Mouse (Mus musculus): ENCODE results near the gene Memo1. TPM values are rescaled to one million over a fixed set of nuclear protein-coding genes. Genes with fewer than 3 reads are reported as not detected.
"Not testable (repeated sequence)": the region's sequence is repeated elsewhere in the genome, so short reads cannot be mapped to it uniquely, and the experiment has no call there.

Gene Memo1
- polyA plus RNA-seq (2015; fragmentation: Nextera tagmentation; extraction: Ambion mirVana): 64.0 and 66.7 TPM in 2 replicates

GRCm38 (mm10) chr17:74295026-74295970, at the start of gene Memo1:
Memo1 (minus strand) TSS chr17:74295521.
- H3K9me3 ChIP-seq: no peaks in the 10 kb centered on the region
- H3K36me3 ChIP-seq: peaks cover 11% of the 10 kb centered on the region
- H3K9ac ChIP-seq: peak within 1 kb of the TSS; percentile 95
- H3K4me3 ChIP-seq: peak within 1 kb of the TSS; percentile 95
- H3K4me2 ChIP-seq: peak within 1 kb of the TSS; percentile 80
- H3K27ac ChIP-seq: peak within 1 kb of the TSS; percentile 98
- peak; percentile 91 for ATAC-seq (ENCODE audit: low FRiP score)
- no peaks in the 10 kb centered on the region for H3K27me3 ChIP-seq
- H3K4me1 ChIP-seq (replicated peaks): peaks cover 28% of the 10 kb centered on the region
- WGBS: 2% methylated on average over 61 of the region's 110 CpGs

DNA sequence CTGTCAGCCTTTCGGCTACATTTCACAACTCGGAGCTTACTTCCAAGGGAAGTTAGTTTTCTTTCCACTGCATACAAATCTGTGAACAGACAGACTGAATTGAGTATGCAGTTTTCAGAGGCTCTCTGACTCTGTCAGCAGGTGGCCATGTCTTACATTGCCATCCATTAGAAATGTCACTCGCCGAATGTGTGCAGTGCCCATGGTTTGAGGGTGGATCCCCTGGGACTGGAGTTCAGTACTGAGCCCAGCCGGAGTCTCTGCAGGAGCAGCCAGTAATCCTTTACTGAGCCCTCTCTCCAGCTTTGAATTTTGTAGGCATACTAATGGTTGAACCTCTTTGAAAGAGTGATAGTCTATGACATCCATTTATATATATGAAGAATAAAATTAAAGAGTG, 45.8 kb upstream of the Memo1 start:
- H3K4me3 ChIP-seq: peak overlapping the region; percentile 97
- H3K4me1 ChIP-seq (replicated peaks): peaks cover 44% of the 10 kb centered on the region
- H3K9me3 ChIP-seq: no peaks in the 10 kb centered on the region
- no peaks in the 10 kb centered on the region for H3K27me3 ChIP-seq
- no peak overlapping the region for H3K27ac ChIP-seq
- H3K4me2 ChIP-seq: peak overlapping the region; percentile 86
- 32% methylated on average over 5 of the region's 5 CpGs for WGBS
- H3K36me3 ChIP-seq: peaks cover 5% of the 10 kb centered on the region; the same call in 1 of the 2 replicates
- ATAC-seq (ENCODE audit: low FRiP score): no peak
- H3K9ac ChIP-seq: peak overlapping the region; percentile 63

GRCm38 (mm10) chr17:74338937-74339804, 43.9 kb upstream of the Memo1 start, which contains the start of gene Spast:
Spast (plus strand) TSS chr17:74338987.
- Histone ChIP-seq H3K4me2 (peak within 1 kb of the TSS; percentile 86), H3K4me3 (peak within 1 kb of the TSS; percentile 97), H3K27ac (peak within 1 kb of the TSS; percentile 98), H3K9ac (peak within 1 kb of the TSS; percentile 99), H3K9me3 (no peaks in the 10 kb centered on the region), H3K4me1 (replicated peaks) (peaks cover 44% of the 10 kb centered on the region), H3K27me3 (no peaks in the 10 kb centered on the region), H3K36me3 (peaks cover 5% of the 10 kb centered on the region; the same call in 1 of the 2 replicates)
- peak; percentile 74 for ATAC-seq (ENCODE audit: low FRiP score)
- under 1% methylated on average over 55 of the region's 90 CpGs for WGBS

DNA sequence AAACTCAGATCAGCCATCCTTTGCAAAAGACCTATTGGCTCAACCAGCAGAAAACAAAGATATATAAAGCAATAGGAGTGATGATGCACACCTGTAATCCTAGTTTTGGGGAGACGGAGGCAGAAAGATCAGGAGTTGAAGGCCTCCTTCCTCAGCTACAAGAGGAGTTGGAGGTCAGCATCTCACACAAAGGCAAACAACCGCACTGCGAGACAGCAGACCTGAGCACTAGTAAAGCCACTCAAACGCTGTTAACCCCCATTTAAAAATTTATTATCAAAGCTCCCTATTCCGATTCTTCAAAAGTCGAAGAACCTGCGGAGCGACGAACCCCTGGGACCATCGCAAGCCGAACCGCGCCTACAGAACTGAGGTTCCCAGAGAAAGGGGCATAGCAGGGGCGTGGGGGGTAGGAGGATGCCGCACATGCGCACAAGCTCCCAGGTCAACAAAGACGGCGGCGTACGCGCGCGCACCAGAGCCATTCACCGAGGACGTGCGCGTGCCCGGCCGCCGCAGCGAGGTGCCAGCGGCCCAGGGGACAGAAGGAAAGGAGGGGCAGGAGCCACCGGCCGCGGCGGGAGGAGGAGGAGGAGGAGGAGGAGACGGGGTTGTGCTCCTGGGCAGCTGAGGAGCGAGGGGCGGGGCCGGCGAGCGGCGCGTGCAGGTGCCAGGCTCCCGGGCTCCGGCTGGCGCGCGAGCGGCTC, 43.1 kb upstream of the Memo1 start:
- peak overlapping the region; percentile 86 for H3K4me2 ChIP-seq
- H3K36me3 ChIP-seq: no peaks in the 10 kb centered on the region
- peak overlapping the region; percentile 99 for H3K9ac ChIP-seq
- H3K9me3 ChIP-seq: no peaks in the 10 kb centered on the region
- under 1% methylated on average over 40 of the region's 50 CpGs for WGBS
- peak overlapping the region; percentile 97 for H3K4me3 ChIP-seq
- peak; percentile 92 for ATAC-seq (ENCODE audit: low FRiP score)
- no peaks in the 10 kb centered on the region for H3K27me3 ChIP-seq
- H3K27ac ChIP-seq: peak overlapping the region; percentile 98
- H3K4me1 ChIP-seq (replicated peaks): peaks cover 44% of the 10 kb centered on the region

- WGBS: 84% methylated on average over 9 of the region's 9 CpGs
Observed at GRCm38 (mm10) chr17:74331049-74331676, 35.8 kb upstream of the Memo1 start.

DNA sequence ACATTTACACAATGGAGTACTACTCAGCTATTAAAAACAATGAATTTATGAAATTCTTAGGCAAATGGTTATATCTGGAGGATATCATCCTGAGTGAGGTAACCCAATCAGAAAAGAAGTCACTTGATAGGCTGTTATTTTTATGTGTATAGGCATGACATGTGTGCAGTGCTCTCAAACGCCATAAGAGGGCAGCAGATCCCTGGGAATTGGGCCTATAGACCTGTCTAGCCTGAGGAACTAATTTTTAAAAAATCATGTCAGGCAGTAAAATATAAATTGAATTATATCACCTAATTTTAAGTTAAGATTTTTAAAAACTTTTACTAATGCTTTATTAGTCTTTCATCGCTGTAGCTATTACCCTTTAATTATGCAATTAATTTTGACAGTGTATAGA, 32.8 kb upstream of the Memo1 start:
- not testable (repeated sequence) for H3K4me2 ChIP-seq; H3K27me3 ChIP-seq; ATAC-seq (ENCODE audit: low FRiP score); H3K9me3 ChIP-seq; H3K27ac ChIP-seq; H3K36me3 ChIP-seq; H3K9ac ChIP-seq; H3K4me1 ChIP-seq (replicated peaks); H3K4me3 ChIP-seq
- 48% methylated on average over 2 of the region's 2 CpGs for WGBS

More at GRCm38 (mm10) chr17:74331049-74331676, 35.8 kb upstream of the Memo1 start:
- Histone ChIP-seq H3K4me3 (no peak overlapping the region), H3K27me3 (no peaks in the 10 kb centered on the region), H3K9me3 (no peaks in the 10 kb centered on the region), H3K9ac (no peak overlapping the region), H3K36me3 (no peaks in the 10 kb centered on the region), H3K27ac (no peak overlapping the region), H3K4me2 (no peak overlapping the region), H3K4me1 (replicated peaks) (no peaks in the 10 kb centered on the region)
- ATAC-seq (ENCODE audit: low FRiP score): no peak

GRCm38 (mm10) chr17:74327195-74327594, 31.9 kb upstream of the Memo1 start:
- not testable (repeated sequence) for H3K9ac ChIP-seq; H3K27ac ChIP-seq; H3K36me3 ChIP-seq; ATAC-seq (ENCODE audit: low FRiP score); H3K4me1 ChIP-seq (replicated peaks); H3K4me3 ChIP-seq; H3K9me3 ChIP-seq; H3K27me3 ChIP-seq; H3K4me2 ChIP-seq
- 88% methylated on average over 7 of the region's 7 CpGs for WGBS

GRCm38 (mm10) chr17:74323844-74324243, 28.5 kb upstream of the Memo1 start, which contains the start of gene Dpy30:
Dpy30 (minus strand) TSS chr17:74323944.
- WGBS: 84% methylated on average over 2 of the region's 2 CpGs
- no peaks in the 10 kb centered on the region for H3K27me3 ChIP-seq
- ATAC-seq (ENCODE audit: low FRiP score): no peak

GRCm38 (mm10) chr17:74322400-74323054, 27.2 kb upstream of the Memo1 start:
- no peaks in the 10 kb centered on the region for H3K36me3 ChIP-seq
- H3K4me3 ChIP-seq: no peak overlapping the region
- H3K27ac ChIP-seq: no peak overlapping the region
- no peaks in the 10 kb centered on the region for H3K4me1 ChIP-seq (replicated peaks)
- H3K9ac ChIP-seq: no peak overlapping the region
- no peak for ATAC-seq (ENCODE audit: low FRiP score)
- no peak overlapping the region for H3K4me2 ChIP-seq
- H3K9me3 ChIP-seq: no peaks in the 10 kb centered on the region
- WGBS: 53% methylated on average over 5 of the region's 5 CpGs
- no peaks in the 10 kb centered on the region for H3K27me3 ChIP-seq

More at GRCm38 (mm10) chr17:74323844-74324243, 28.5 kb upstream of the Memo1 start, which contains the start of gene Dpy30:
- H3K4me3 ChIP-seq: no peak within 1 kb of the TSS
- no peak within 1 kb of the TSS for H3K4me2 ChIP-seq
- H3K27ac ChIP-seq: no peak within 1 kb of the TSS
- H3K4me1 ChIP-seq (replicated peaks): no peaks in the 10 kb centered on the region
- H3K36me3 ChIP-seq: no peaks in the 10 kb centered on the region
- H3K9me3 ChIP-seq: no peaks in the 10 kb centered on the region
- H3K9ac ChIP-seq: no peak within 1 kb of the TSS

GRCm38 (mm10) chr17:74318721-74319120, 23.4 kb upstream of the Memo1 start:
- Histone ChIP-seq H3K4me3 (no peak overlapping the region), H3K9me3 (no peaks in the 10 kb centered on the region), H3K27ac (no peak overlapping the region), H3K4me1 (replicated peaks) (peaks cover 22% of the 10 kb centered on the region), H3K9ac (no peak overlapping the region), H3K36me3 (peaks cover 6% of the 10 kb centered on the region), H3K27me3 (no peaks in the 10 kb centered on the region), H3K4me2 (no peak overlapping the region)
- no peak for ATAC-seq (ENCODE audit: low FRiP score)
- WGBS: 91% methylated on average over 6 of the region's 6 CpGs

All from hindbrain, embryonic 13.5 days (tissue).